Mouse (Mus musculus) midbrain, embryonic 16.5 days (tissue): ENCODE results near the gene Rwdd3. TPM values are rescaled to one million over a fixed set of nuclear protein-coding genes. Genes with fewer than 3 reads are reported as not detected.

Experiments used
- ATAC-seq: fragments of 200-750 bp; cut with Nextera tagmentation; 2 replicates; pipeline ENCODE4 v1.8.0; 2017; ENCODE audit warnings: moderate TSS enrichment
- H3K27ac ChIP-seq: fragments of 300-500 bp; sonication (generic); 2 replicates; pipeline ENCODE4 v1.5.1; 2014; ENCODE audit warnings: mild to moderate bottlenecking, low read length, mixed read lengths
- H3K27me3 ChIP-seq: fragments of 300-500 bp; sonication (generic); 2 replicates; pipeline ENCODE4 v1.6.1; 2014; ENCODE audit warnings: low read depth, low read length, mixed read lengths; ENCODE audit not compliant: control insufficient read depth, insufficient read depth
- H3K36me3 ChIP-seq: fragments of 300-500 bp; sonication (generic); 2 replicates; pipeline ENCODE4 v1.6.1; 2014; ENCODE audit warnings: mild to moderate bottlenecking, low read length, moderate library complexity, mixed read lengths; ENCODE audit not compliant: control insufficient read depth, insufficient read depth
- H3K4me1 ChIP-seq: fragments of 300-500 bp; sonication (generic); 2 replicates; pipeline ENCODE4 v1.6.1; 2014; ENCODE audit warnings: mild to moderate bottlenecking, low read length, mixed read lengths; ENCODE audit not compliant: control insufficient read depth, insufficient read depth
- H3K4me2 ChIP-seq: fragments of 300-500 bp; sonication (generic); 2 replicates; pipeline ENCODE4 v1.6.1; 2014; ENCODE audit warnings: mild to moderate bottlenecking, low read length, mixed read lengths
- H3K4me3 ChIP-seq: fragments of 300-500 bp; sonication (generic); 2 replicates; pipeline ENCODE4 v1.5.1; 2014; ENCODE audit warnings: low read depth, mild to moderate bottlenecking, low read length, moderate library complexity, mixed read lengths
- H3K9ac ChIP-seq: fragments of 300-500 bp; sonication (generic); 2 replicates; pipeline ENCODE4 v1.6.1; 2014; ENCODE audit warnings: low read depth, low read length, mixed read lengths
- H3K9me3 ChIP-seq: fragments of 300-500 bp; sonication (generic); replicated peaks from 2 replicates; pipeline ENCODE4 v1.6.1; 2014; ENCODE audit warnings: mild to moderate bottlenecking, low read length, mixed read lengths; ENCODE audit not compliant: control insufficient read depth, poor library complexity, severe bottlenecking
- WGBS: fragments of 180-500 bp; shearing (Covaris S2); extraction: QIAGEN DNeasy Blood & Tissue Kit; methylation state at CpG from one replicate; pipeline ENCODE4 v1.1.7; 2014; 5-methylcytosine and 5-hydroxymethylcytosine counted together
- polyA plus RNA-seq: library from polyadenylated mRNA; unstranded; fragments of >200 nt; fragmentation: Nextera tagmentation; extraction: Ambion mirVana; gene quantifications from 2 replicates; pipeline ENCODE4 v1.2.1, GENCODE M21; 2015

Rwdd3 gene
- 5.1 and 7.7 TPM in 2 replicates for polyA plus RNA-seq

DNA sequence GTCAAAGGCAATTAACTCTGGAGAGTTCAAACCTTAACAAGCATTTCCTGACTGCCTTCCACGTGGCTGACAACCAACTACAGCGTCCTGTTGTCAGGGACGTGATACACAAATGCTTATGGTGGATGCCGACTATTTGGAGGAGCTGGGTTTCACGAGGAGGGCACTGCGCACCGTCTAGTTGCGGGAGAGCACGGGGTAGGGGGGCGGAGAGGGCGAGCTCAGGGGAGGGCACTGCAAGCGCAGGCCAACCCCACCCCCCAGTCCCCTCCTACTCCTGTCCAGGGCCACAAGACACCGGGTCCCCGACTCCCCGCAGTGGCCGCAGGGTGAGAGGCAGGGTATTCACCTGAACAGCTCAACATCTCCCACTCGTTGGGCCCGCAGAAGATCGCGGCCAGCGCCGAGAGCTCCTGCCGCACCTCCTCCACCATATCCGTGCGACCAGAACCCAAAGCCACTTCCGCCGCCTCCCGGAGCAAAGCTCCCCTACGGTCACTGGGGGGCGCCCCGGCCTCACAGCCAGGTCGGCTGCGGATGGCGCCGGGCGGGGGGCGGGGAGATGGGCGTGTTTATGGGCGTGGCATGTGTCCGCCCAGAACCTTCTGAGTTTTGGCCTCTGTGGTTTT lies at the start of gene Rwdd3:
Rwdd3 (minus strand) TSS at position 453 of the 629 bp plus-strand sequence.
- H3K4me3 ChIP-seq: peak within 1 kb of the TSS; percentile 67
- peak within 1 kb of the TSS; percentile 76 for H3K4me2 ChIP-seq
- no peaks in the 10 kb centered on the region for H3K27me3 ChIP-seq
- H3K9me3 ChIP-seq: no peaks in the 10 kb centered on the region
- H3K36me3 ChIP-seq: no peaks in the 10 kb centered on the region
- H3K4me1 ChIP-seq: no peaks in the 10 kb centered on the region
- under 1% methylated on average over 39 of the region's 40 CpGs for WGBS
- peak within 1 kb of the TSS; percentile 75 for H3K9ac ChIP-seq
- ATAC-seq: peak; percentile 96
- H3K27ac ChIP-seq: peak within 1 kb of the TSS; percentile 56; the same call in 1 of the 2 replicates

DNA sequence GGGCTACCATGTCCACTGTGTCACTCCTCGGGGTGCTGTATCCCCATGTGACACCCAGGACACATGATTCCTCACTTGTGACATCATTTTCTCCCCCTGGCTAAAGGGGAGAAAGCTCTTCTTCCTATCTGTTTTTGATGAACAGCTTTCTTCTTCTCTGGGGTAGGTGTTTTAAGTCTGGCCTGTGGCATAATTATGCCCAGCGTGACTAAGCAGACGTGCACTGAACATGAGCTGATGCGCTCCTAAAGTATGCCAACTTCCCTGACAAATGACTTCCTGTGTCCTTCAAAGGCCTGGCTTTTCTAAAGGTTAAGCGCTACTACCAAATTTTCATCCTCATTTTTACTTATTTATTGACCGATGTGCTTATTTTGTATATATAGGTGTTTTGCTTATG lies 45.5 kb upstream of the Rwdd3 start:
- Histone ChIP-seq H3K4me2 (no peak overlapping the region), H3K9ac (no peak overlapping the region), H3K27me3 (no peaks in the 10 kb centered on the region), H3K9me3 (no peaks in the 10 kb centered on the region), H3K4me3 (no peak overlapping the region), H3K4me1 (no peaks in the 10 kb centered on the region), H3K36me3 (no peaks in the 10 kb centered on the region), H3K27ac (no peak overlapping the region)
- no peak for ATAC-seq
- 88% methylated on average over 6 of the region's 6 CpGs for WGBS

DNA sequence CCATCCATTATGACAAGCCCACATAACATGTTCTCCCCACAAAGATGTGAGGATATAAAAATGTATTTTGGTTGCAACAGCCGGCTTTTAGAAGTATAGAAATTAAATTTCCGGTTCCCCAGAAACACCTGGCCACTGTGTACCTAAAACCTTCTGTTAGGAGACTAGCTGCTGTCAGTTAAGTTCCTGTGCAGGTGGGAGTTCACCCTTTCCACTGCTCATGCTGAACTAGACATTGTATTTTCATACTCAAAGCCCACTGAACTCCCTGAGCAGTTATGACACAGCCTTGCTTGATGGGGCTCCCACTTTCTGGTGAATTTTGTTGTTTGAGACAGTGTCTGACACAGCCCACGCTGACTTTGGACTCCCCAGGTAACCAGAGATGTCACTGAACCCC lies 42.0 kb upstream of the Rwdd3 start:
- no peak overlapping the region for H3K27ac ChIP-seq
- no peak overlapping the region for H3K4me2 ChIP-seq
- no peaks in the 10 kb centered on the region for H3K27me3 ChIP-seq
- H3K4me3 ChIP-seq: no peak overlapping the region
- H3K36me3 ChIP-seq: 0 out of 2 replicates have a peak, but pooled peaks cover 4% of the 10 kb centered on the region
- H3K9ac ChIP-seq: no peak overlapping the region
- H3K9me3 ChIP-seq: no peaks in the 10 kb centered on the region
- WGBS: 90% methylated on average over 3 of the region's 3 CpGs
- no peaks in the 10 kb centered on the region for H3K4me1 ChIP-seq
- ATAC-seq: no peak

DNA sequence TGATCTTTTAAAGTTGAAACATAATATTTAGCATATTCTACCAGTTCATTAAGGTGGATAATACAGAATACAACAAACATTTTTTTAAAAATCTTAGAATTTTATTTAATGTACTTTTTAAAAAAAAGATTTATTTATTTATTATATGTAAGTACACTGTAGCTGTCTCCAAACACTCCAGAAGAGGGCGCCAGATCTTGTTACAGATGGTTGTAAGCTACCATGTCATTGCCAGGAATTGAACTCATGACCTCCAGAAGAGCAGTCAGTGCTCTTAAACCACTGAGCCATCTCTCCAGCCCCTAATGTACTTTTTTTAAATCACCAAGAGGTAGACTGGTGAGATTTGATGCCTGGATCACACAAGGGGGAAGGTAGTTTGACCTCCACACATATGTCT lies 40.7 kb upstream of the Rwdd3 start:
- no peak overlapping the region for H3K4me3 ChIP-seq
- ATAC-seq: no peak
- 54% methylated on average over 1 of the region's 1 CpGs for WGBS

DNA sequence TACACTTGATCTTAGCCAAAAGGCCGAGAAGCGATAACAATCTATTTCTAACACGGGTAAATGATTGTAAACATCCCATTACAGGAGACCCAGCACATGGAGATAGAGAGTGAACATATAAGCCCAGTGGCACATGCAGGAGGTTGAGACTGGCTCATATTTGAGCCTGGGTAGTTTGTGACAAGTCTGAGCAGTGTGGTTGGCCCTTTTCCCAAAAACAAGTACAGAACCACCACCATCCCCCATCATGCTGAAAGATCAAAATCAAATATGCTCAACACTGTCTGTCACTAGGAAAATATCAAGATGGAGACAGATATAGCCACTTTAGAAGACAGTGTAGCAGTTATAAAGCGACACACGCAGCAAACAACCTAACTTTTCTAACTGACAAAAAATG lies 37.5 kb upstream of the Rwdd3 start:
- 96% methylated on average over 5 of the region's 5 CpGs for WGBS
- Histone ChIP-seq H3K36me3 (0 out of 2 replicates have a peak, but pooled peaks cover 4% of the 10 kb centered on the region), H3K9me3 (no peaks in the 10 kb centered on the region), H3K4me2 (no peak overlapping the region), H3K27me3 (no peaks in the 10 kb centered on the region), H3K4me1 (no peaks in the 10 kb centered on the region), H3K9ac (no peak overlapping the region), H3K4me3 (no peak overlapping the region), H3K27ac (no peak overlapping the region)
- ATAC-seq: no peak

More for the DNA sequence above, 40.7 kb upstream of the Rwdd3 start:
- Histone ChIP-seq H3K9ac (no peak overlapping the region), H3K36me3 (0 out of 2 replicates have a peak, but pooled peaks cover 4% of the 10 kb centered on the region), H3K9me3 (no peaks in the 10 kb centered on the region), H3K4me1 (no peaks in the 10 kb centered on the region), H3K27me3 (no peaks in the 10 kb centered on the region), H3K27ac (no peak overlapping the region), H3K4me2 (no peak overlapping the region)

DNA sequence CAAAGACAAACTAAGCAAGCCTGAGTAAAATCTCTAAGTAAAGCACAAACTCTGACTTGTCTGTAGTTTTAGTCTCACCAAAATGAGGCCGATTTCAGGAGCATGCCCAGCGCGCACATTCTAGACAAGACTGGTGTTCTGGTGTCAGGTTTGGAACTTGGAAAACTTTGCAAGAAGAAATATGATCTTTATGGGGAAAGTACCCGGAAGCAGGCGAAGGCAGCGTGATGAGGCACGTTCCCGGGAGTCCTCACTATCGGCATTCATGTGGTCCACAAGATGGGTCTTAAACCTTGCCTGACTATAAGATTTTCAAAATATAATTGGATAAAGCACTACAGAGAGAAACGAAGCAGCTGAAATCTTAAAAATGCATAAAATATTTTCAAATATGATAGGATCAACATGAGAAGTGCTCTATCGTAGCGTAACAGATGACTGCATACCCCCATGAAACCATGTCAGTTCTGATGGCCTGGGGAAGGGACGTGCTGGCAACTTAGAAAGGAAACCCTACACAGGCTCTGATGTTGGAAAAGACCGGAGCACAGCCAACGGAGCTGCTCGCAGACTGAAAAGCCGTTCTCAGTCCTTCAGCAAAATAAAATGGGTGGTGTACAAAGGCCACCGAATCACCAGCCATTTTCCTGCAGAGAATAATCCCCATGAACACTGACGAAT lies 34.8 kb upstream of the Rwdd3 start:
- Histone ChIP-seq H3K27ac (no peak overlapping the region), H3K36me3 (0 out of 2 replicates have a peak, but pooled peaks cover 4% of the 10 kb centered on the region), H3K4me3 (no peak overlapping the region), H3K4me1 (no peaks in the 10 kb centered on the region), H3K4me2 (no peak overlapping the region), H3K9ac (no peak overlapping the region), H3K27me3 (no peaks in the 10 kb centered on the region), H3K9me3 (no peaks in the 10 kb centered on the region)
- no peak for ATAC-seq
- 89% methylated on average over 19 of the region's 19 CpGs for WGBS

DNA sequence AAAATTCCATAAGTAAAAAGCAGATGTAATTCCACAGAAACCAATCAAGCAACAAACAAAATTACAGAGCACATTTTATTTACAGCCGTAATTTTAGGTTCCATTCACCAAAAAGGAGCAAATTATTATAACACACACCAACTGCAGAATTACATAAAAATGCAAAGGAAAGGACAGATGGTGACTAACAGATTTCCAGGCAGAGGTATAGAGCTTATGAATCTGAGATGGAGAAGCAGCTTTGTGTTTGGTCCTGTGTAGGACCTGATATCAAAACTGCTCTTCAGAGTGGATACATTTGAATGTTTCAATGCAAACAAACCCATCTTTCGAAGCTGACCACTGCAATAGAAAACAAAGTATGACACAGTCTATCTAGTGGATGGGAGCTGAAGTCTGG lies 31.1 kb upstream of the Rwdd3 start:
- 85% methylated on average over 2 of the region's 2 CpGs for WGBS
- H3K36me3 ChIP-seq: no peaks in the 10 kb centered on the region
- no peak overlapping the region for H3K27ac ChIP-seq
- no peaks in the 10 kb centered on the region for H3K4me1 ChIP-seq
- H3K4me2 ChIP-seq: no peak overlapping the region
- no peak for ATAC-seq
- H3K27me3 ChIP-seq: no peaks in the 10 kb centered on the region
- H3K9ac ChIP-seq: no peak overlapping the region
- no peak overlapping the region for H3K4me3 ChIP-seq
- H3K9me3 ChIP-seq: no peaks in the 10 kb centered on the region

DNA sequence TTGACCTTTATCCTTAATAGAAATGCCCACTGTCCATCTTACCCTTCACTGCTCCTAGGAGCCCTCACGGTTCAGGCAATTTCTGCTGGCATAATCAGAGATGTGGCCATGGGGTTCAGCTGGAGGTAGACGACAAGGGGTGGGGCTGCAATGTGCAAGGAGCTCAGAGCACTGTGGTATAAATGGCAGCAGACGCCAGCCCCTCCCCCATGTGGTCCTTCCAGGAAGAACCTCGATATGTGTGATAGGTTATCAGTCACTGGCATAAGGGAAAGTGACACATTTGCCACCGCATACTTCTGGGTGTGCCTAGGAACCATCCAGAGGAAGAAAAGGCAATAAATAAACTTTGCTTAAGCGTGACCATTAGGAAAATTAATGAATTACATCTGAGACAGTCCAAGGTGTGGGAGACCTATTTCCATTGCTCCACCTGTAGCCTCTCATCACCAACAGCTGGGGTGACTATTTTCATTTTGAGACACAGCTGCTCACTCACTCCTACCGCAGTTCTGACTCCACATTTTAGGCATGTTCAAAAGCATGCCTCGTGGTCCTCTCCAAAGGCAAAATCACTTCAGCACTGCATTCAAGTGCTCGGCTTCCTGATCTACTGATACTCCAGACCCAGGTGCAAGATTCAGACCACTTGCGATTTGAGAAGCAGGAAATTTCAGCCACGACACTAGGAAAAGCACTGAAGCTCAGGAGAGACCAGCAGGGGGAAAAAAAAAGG lies 29.7 kb upstream of the Rwdd3 start:
- WGBS: 56% methylated on average over 11 of the region's 11 CpGs
- no peaks in the 10 kb centered on the region for H3K27me3 ChIP-seq
- no peak for ATAC-seq
- no peak overlapping the region for H3K27ac ChIP-seq
- no peaks in the 10 kb centered on the region for H3K36me3 ChIP-seq
- H3K4me2 ChIP-seq: no peak overlapping the region
- H3K4me3 ChIP-seq: no peak overlapping the region
- no peaks in the 10 kb centered on the region for H3K4me1 ChIP-seq
- no peaks in the 10 kb centered on the region for H3K9me3 ChIP-seq
- no peak overlapping the region for H3K9ac ChIP-seq

DNA sequence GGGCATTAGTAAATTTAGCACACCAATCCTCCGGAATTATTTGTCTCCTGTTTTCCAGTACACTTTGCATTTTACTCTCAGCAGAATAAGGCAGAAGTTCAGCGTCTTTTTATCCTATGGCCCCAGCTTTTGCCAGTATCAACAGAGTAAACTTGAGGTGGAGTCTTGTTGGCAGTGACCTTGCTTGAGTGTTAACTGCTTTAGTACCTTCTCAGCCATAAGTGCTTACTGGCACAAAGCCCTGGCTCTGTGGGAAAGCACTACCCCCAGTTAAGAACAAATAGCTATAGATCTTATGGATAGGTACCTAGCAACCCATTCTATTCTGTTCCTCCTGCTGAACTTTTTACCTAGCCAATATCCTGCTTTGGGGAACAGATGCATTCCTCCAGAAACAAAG lies 17.7 kb upstream of the Rwdd3 start:
- Histone ChIP-seq H3K36me3 (no peaks in the 10 kb centered on the region), H3K4me2 (no peak overlapping the region), H3K9ac (no peak overlapping the region), H3K9me3 (no peaks in the 10 kb centered on the region), H3K4me3 (no peak overlapping the region), H3K27ac (no peak overlapping the region), H3K4me1 (no peaks in the 10 kb centered on the region), H3K27me3 (no peaks in the 10 kb centered on the region)
- WGBS: 89% methylated on average over 2 of the region's 2 CpGs
- no peak for ATAC-seq
